Mouse (Mus musculus) MN1 (cell line): ENCODE results near the gene Adamts4.

Source experiments
- DNase-seq: peaks from one replicate; pipeline ENCODE4 v3.0.0-alpha.2; 2016; ENCODE audit warnings: low spot score

The Adamts4 gene

DNA sequence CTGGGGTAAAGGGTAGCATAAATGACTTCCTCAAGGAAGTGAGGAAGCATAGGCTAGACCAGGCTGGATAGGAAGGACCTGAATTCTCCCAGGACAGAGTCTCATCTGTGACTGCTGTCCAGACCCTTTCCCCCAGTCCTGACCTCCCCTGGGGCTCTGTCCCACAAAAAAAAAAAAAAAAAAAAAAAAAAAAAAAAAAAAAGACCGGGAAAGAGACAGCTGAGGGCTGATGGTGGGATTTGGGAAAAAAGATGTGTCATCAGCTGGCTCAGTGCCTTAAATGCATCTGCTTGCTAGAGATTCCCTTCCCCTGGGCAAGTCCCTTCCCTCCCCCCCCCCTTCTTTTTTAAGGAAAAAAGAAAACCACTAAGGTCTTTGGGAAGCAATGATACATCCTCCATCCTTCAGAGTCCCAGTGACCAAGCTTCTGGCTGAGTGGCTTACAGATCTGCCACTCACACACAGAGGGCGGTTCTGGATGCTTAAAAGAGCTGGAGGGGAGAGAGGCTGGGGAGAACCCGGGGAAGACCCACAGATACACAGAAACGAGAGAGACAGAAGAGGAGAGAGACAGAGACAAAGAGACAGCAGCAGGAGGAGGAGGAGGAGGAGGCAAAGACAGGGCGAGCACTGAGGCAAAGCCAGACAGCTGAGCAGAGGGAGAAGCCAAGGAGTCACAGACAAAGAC lies at the start of gene Adamts4:
TSS of gene Adamts4 (plus strand) at position 509 of the 688 bp plus-strand sequence.
- peak; percentile 86 for DNase-seq

DNA sequence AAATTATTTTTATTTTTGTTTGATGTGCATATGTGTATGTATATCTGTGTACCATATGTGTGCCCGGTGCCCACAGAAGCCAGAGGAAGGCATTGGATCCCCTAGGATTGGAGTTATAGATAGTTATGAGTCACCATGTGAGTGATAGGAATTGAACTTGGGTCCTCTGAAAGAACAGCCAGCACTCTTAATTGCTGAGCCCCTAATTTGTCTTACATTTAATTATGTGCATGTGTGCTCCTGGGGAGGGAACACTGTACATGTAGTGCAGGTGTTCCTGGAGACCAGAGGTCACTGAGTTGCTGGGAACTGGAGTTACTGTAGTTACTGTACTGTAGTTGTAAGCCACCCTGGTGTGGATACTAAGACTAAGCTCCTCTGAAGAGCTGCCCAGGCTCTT lies 49.5 kb upstream of the Adamts4 start:
- DNase-seq, result no peak

DNA sequence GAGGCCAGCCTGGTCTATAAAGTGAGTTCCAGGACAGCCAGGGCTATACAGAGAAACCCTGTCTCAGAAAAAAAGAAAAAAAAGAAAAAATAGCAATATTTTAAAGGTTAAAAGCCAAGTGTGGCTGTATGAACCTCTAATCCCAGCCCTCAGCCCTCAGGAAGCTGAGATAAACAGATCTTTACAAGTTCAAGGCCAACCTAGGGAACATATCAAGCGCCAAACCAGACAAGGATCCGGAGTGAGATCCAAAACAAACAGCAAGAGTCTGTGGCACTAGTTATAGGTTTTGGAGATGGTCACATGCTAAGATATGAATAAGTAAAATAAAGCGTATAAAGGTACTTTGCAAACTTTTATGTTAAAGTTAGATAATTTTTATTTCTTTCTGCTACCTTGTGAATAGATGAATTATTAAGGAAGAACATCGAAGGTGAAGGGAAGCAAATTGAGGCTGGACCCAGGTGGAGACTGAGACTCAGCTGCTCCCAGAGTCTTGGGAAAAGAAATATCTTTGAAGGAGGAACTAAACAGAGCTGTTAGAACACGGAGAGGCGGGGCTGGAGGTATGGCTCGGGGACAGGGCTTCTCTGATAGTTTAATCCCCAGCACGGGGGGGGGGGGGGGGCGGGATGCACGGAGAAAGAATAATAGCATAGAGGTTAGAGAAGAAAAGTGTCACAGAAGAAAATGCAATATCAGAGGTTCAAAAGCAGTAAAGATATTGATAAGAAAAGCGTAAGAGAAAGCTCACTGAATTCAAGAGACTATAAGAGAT lies 46.6 kb upstream of the Adamts4 start:
- DNase-seq, result no peak

DNA sequence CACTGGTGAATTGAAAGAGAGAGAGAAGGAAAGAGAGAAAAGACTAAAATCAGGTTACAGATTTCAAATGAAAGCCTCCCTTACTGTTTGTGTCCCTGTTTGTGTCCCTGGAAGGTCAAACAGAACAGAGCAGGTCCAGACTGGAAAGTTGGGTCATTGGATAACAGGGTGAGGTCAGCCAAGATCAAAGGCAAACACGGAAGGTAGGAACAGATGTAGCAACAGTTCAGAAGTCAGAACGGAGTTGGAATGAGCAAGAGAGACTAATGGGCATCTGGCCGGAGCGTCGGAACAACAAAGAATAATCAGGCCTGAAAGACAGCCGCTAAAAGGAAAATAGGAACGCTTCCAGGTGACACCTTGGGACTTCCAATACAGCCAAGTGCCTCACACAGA lies 46.0 kb upstream of the Adamts4 start:
- DNase-seq, result no peak

DNA sequence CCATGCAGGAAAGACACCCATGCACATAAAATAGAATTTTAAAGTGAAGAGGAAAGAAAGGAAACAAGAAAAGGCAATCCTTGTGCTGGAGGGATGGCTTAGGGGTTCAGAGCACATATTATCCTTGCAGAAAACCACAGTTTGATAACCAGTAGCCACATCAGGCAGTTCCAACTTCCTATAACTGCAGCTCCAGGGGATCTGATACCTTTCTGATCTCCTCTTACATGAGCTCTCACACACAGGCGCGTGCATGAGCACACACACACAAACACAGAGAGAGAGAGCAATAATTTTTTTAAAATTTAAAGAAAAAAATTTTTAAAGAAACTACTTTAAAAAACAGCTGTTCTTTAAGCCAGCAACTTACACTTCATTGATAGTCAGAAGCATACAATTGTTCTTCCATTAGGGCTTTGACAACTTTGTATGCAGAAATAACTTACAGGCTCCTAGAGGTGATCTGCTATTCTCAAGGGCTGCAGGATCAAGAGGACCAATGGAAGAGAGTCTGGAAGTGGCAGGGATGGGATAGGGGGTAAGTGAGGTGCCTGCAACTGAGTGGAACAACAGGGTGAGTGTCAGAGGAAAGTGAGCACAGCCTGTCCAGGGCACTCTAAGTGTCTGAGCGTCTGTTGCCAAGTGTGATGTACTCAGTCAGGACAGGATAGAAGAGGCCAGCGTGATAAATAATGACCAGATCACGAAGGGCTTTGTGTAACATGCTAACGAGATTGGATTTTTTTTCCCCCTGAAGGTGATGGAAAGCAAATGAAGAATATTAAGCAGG lies 44.3 kb upstream of the Adamts4 start:
- DNase-seq, result no peak

DNA sequence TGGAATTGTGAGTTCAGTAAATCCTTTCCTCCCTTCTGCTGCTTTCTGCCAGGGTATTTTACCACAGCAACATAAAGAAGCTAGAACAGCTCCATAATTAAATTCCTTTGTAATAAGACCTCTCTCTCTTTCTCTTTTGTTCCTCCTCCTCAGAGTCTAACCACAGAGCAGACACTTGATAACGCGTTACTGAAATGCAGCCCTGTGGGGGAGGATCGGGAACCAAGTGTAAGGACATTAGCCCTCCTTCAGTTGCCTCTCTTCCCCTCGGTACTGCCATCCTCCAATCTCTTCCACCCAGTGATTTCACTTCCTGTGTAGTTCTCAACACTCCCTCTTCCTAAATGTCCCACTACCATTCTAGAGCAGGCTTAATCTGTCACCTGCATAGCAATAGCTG lies 40.8 kb upstream of the Adamts4 start:
- no peak for DNase-seq

DNA sequence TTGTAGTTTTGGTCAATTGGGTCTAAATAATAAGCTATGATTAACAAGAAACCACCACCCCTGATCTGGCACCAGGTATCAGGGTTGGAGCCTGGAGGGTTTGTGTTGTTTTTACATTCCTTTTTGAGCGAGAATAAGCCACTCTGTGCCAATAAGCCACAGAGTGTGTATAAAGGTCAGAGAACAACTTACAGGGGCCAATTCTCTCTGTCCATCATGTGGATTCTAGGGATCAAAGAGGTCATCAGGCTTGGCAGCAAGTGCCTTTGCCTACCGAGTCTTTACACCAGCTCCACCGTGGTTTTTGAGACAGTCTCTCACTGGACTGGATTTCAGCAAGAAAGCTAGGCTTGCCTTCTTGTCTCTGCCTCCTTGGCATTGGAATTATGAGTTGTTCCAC lies 37.4 kb upstream of the Adamts4 start:
- no peak for DNase-seq

DNA sequence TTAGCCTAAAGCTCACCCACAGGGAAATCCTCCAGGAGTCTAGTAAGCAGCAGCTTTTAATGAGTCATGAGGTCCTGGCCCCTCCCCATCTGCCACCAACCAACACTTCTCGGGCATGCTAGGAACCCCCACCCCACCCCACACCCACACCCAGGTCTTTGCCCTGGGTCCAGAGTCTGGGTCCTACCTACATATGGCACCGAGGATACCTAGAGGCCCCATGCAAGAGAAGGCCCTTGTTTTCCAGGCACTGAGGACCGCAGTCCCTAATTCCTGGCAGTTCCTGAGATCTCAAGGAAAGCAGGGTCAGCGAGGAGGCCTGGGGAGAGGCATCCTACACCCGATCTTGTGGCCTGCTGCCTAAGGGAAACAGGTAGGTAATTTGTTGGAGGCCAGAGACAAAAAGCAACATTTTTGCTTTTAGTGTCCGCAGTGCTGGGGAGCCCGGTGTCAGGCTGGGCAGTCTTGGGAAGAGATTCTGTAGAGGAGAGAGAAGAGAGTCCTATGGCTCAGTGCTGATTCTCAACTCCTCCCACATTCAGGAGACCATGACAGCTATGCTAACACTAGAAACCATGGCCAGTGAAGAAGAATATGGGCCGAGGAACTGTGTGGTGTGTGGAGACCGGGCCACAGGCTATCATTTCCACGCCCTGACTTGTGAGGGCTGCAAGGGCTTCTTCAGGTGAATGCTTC lies 36.3 kb upstream of the Adamts4 start, which contains the start of gene Nr1i3:
TSS of gene Nr1i3 (plus strand) at position 170 of the 696 bp plus-strand sequence.
- no peak for DNase-seq

DNA sequence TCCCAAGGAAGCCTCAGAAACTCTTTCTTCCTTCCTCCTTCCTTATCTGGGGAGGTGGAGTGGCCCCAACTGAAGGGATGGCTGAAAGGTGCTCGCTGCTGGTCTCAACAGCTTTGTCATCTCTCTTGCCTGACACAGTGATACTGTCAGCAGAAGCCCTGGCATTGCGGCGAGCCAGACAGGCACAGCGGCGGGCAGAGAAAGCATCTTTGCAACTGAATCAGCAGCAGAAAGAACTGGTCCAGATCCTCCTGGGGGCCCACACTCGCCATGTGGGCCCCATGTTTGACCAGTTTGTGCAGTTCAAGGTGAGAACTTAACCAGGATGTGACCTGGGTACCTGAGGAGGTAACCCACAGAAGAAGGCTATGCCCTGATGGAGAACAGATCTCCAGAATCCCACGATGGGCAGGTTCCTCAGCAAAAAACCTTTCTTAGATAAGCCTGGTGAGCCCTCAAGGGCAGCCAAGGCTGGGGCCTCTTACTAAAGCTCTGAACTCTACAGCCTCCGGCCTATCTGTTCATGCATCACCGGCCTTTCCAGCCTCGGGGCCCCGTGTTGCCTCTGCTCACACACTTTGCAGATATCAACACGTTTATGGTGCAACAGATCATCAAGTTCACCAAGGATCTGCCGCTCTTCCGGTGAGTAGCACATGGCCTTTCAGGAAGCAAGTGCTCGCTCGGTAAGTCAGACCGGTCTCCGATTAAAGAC lies 33.8 kb upstream of the Adamts4 start:
- no peak for DNase-seq

DNA sequence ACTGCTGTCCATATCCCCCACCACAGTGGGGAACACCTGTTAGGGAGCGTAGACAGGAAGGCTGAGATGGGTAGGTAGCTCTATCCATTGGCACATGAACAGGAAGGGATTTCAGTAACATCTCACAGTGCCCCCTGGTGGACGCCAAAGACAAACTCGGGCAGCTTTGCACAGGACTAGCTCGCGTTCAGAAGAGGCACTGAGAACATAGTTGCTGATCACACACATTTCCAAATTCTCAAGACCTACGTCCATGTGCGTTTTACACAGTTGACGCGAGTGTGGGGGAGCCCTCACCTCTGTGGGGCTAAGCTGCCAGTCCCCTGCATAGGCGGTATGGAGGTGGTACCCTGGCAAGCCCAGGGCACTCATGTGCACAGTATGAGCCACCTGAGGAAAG lies 29.4 kb upstream of the Adamts4 start:
- DNase-seq, result peak; percentile 90

DNA sequence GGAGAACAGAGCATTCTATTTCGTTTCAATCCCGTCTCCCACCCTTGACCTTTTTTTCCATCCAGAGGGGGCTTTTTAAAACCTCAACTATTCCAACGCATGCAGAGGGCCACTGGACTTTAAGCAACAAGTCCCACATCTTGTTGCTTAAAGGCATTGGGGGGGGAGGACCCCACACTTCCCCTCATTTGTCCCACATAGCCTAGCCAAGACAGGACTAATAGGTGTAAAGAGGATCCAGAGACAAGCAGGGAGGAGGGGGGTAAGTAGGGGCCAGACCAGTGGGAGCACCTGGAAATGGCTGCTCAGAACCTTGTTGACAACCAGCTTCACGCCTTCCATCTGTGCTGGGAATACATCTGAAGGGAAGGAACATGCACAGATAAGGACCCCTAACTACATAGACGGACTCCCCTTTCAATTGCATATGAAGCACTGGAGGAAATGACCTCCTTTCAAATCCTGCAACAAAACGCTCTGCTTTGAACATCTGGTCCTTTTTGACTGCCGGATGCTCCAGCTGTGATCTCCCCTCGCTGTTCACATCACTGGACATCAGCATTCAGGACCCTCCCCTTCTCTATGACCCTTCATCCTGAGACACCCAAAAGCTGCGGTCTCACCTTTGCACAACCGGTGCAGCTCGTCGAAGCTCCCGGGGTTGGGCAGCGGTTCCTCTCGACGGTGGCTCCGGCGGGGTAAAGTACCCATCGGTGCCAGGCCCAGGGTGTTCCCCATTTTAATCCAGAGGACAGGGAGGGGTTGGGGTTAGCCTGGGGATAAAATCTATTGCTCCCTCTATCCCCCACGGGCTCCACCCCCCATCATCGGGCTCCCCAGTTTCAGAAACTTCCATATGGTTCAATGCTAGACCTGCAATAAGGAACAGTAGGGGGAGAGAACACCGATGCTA lies 28.7 kb upstream of the Adamts4 start:
- peak; percentile 26 for DNase-seq

DNA sequence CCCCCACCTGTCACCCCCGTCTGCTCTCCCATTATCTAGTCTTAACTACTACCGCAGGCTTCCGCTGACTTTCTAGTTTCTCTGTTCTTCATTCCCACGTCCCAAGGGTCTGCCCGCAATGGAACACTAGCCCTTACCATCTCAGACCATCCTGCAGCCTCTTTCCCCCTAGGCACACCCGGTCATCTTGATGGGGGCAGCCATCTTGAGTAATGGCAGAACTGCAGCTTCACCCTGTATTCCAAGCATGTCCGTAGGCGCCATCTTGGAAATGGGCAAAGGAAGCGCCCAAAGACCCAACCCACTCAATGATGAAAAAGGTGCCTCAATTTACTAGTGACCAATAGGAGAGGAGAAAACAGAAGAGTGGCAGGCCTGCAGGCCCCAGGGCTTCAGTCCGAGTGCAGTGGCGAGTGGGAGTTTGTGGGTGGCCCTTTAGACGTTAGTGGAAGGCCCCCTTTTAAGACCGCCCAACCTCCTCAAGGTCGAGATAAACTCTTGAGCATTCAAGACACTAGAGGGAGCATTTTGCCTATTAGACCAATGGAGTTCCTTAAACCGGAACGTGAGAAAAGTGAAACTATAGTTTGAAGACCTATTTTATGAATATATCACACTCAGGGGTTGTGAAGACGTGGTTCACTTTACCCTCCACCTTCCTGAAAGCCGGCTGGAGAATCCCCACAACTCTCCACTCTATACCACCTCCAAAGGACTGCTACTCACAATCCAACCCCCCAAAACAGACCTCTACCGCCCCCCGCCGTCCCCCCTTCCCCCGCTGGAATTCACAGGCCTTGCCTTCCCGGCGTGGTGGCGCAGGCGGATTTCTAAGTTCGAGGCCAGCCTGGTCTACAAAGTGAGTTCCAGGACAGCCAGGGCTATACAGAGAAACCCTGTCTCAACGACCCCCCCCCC lies 27.7 kb upstream of the Adamts4 start, which contains the start of gene Tomm40l:
TSS of gene Tomm40l (minus strand) at position 277 of the 918 bp plus-strand sequence.
- DNase-seq, result peak; percentile 99

DNA sequence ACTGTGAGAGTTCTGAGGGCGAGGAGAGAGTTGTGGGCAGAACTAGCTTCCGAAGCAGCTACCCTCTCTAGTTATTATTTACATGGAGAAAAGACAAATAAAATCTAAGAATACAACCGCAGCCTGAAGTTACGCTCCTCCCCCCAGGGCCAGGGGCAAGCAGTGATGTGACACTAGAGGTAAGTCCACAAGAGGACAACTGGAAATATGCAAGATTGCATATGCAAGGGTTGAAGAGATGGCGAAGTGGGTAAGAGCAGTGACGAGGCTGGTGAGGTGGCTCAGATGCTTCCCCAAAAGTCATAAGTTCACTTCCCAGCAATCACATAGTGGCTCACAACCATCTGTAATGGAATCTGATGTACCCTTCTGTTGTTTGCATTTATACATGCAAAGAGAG lies 27.1 kb upstream of the Adamts4 start:
- peak; percentile 35 for DNase-seq

DNA sequence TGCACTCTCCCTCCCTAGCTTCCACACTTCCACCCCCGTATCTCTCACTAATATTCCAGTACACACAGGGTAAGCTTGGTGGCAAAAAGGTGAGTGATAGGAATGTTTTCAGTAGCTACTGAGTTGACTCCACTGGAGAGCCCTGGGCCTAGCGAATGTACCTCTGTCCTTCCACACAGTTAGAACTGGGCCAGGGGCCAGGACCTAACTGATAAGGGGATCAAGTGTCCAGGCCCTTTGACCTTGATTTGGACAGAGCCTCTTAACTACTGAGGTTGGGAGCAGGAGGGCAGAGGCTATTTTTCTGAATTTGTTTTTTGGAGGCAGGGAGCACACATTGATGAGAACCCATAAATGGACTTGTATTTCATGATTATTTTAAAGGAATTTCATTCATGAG lies 26.4 kb upstream of the Adamts4 start:
- DNase-seq, result no peak

DNA sequence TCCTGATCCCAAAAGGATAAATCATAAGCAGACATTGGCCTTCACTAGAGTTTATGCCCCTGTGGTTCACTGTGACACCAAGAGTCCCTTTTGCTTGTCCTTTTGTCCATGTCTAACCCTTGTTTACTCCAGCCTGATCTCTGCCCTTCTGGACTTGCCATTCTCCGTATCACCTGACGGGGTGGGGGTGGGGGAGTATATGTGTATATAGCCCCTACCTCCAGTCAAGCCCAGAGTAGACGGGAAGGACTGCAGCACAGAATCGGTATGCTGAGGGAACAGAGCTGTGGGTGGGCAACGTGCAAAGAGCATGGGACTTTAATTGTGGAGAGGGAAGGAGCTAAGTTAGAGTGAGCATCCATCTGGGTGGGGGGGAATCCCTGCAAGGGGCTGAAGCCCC lies 25.4 kb upstream of the Adamts4 start, which contains the start of gene Apoa2:
TSS of gene Apoa2 (plus strand) at position 198 of the 400 bp plus-strand sequence.
- no peak for DNase-seq

DNA sequence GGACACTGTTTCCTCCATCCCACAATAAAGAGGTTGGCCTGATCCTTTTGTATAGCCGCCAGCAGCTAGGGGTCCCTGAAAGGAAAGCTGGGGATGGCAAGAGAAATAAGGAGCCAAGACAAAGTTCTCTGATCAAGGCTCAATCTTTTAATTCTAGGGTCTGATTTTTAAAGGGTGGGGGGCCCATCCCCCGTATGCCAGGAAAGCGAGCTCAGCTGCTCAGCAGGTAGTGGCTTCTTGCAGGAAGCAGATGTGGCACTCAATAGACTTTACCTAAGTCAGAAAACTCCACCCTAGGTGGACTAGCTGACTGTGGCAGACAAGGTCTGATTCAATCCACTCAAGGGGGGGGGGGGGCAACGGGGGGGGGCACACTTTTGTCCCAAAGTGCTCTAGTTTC lies 23.4 kb upstream of the Adamts4 start:
- no peak for DNase-seq

DNA sequence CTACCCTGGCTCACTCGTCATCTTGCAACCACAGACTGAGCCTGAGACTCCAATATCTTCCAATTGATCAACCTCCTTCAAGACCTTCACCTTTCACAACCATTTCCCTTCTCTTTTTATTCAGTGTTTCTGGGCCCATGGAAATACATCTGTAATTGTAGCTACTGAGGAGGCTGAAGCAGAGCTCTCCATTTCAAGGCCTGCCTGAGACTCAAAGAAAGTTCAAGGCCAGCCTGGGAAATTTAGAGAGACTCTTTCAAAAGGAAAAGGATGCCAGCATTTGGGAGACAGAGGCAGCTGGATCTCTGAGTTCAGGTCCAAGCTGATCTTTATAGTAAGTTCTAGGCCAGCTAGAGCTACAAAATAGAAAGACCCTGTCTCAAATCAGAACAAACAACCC lies 22.3 kb upstream of the Adamts4 start:
- DNase-seq, result no peak

DNA sequence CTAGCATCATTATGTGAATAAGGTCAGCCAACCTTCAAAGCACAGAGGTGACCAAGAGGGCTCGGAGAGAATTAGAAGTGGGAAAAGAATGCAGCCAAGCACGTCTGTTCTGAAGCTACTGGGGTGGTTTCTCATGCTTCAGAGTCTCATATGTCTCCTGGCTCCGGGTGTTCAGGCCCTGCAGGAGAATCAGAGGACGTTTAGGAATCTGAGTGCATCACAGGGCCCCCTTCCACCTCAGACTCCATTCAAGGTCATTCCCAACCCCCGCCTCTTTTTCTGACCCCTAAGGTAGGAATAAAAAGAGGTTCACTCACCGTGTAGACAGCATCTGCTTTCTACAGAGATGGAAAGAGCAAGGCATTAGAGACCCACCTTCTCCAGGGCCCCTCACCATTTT lies 20.5 kb upstream of the Adamts4 start:
- no peak for DNase-seq

DNA sequence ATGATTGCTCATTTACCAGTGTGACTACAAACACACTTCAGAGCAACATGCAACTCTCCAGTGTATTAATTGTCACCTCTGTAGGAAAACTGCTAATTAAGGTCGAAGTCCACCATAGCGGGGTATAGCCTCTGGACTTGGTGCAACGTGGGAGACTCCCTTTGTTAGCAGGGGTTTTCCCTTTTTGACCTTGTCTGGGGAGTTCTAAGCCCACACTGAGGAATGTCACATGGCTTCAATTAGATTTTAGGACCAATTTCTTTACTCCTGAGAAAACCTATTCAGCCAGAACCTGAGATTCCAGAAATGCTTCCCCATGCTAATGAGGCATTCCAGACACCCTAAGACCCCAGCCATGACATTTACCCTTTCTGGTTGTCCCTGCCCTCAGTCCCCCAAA lies 20.0 kb upstream of the Adamts4 start:
- no peak for DNase-seq
